In the genomic region with DNA sequence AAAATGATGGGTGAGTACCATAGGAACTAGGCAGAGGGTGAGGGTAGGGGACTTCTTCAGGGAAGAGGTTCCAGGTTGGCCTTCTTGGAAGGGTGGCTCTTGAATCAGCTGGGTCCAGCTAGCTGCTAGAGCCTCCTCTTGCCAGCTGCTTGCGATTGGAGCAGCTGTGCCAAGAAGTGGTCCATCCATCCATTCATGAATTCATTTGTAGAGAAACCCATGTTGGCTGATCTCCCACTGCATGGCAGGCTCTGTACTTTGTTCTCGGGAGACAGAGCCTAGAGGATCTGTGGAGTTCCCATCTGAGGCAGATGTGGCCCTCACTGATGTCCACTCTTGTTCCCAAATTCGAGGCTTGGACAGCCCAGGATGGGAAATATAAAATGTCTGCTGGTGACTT, we compare ENCODE assay signal across 23 mouse cellular contexts.
DNase-seq lines count a peak whose midpoint lies in the region; TF ChIP-seq lines count a peak whose summit lies in the region.
"Had no signal": no experiment of that assay in that cellular context is flagged by ENCODE, and none has a peak within 500 bp of the region (broad histone marks: within the 10 kb centered on the region; RNA-seq: fewer than 3 reads in every experiment).

No protein-coding gene starts in this region.

- H3K36me3 ChIP-seq in kidney, adult 2 months (ENCODE audit: control insufficient read depth, insufficient read depth, low read length), result no peaks in the 10 kb centered on the region
- H3K36me3 ChIP-seq: embryonic facial prominence, embryonic 12.5 days; embryonic facial prominence, embryonic 15.5 days; forebrain, embryonic 15.5 days; heart, embryonic 10.5 days; heart, embryonic 13.5 days; hindbrain, embryonic 15.5 days; intestine, embryonic 15.5 days had no signal

- TF ChIP-seq CTCF in kidney, adult 2 months (conservative IDR thresholded peaks at IDR 0.05; ENCODE audit: insufficient read depth, insufficient read length, low read depth, low read length), result no peak

- WGBS in kidney, adult 2 months, result 77% methylated on average over 3 of the region's 3 CpGs

- no peaks in the 10 kb centered on the region for H3K27me3 ChIP-seq in kidney, adult 2 months (replicated peaks; ENCODE audit: control insufficient read depth, insufficient read depth, low read length)
- H3K27me3 ChIP-seq: embryonic facial prominence, embryonic 12.5 days; forebrain, embryonic 15.5 days; hindbrain, embryonic 15.5 days; intestine, embryonic 15.5 days had no signal

- H3K27ac ChIP-seq in kidney, adult 2 months (ENCODE audit: insufficient read depth, low read depth, low read length), result no peak overlapping the region
- H3K27ac ChIP-seq: embryonic facial prominence, embryonic 12.5 days; embryonic facial prominence, embryonic 15.5 days; heart, adult 2 months; heart, embryonic 10.5 days; heart, embryonic 13.5 days; hindbrain, embryonic 15.5 days; intestine, embryonic 15.5 days had no signal

- TF ChIP-seq POLR2A in kidney, adult 2 months (IDR thresholded peaks at IDR 0.05; ENCODE audit: low read depth, low read length), result no peak

- peaks cover 3% of the 10 kb centered on the region; the same call in 1 of the 2 replicates for H3K4me1 ChIP-seq in kidney, adult 2 months (ENCODE audit: control insufficient read depth, insufficient read depth, low read length)

- peak; percentile 66 to 77 for DNase-seq in cerebellum, postnatal 10 days
- DNase-seq in cerebellum, adult 9-10 months, result no peak
- DNase-seq in kidney, adult 2 months, result peak; percentile 13
- DNase-seq in kidney, postnatal 10 days, result no peak
- peak; percentile 54 to 68 for DNase-seq in right cerebral cortex, postnatal 10 days (ENCODE audit: low spot score in 2 of 2)
- no peak for DNase-seq in right cerebral cortex, postnatal 25 days
- DNase-seq: adrenal gland, adult 8-10 months; adrenal gland, postnatal 25 days; cerebellum, adult 11 months; cerebellum, adult 2 months; cerebellum, postnatal 25 days; gastrocnemius, postnatal 10 days; gastrocnemius, postnatal 36 days; heart, adult 2 months; heart, postnatal 14 days; heart, postnatal 4 days had no signal

- H3K4me3 ChIP-seq in kidney, adult 2 months (ENCODE audit: insufficient read depth, low read depth, low read length), result no peak overlapping the region
- H3K4me3 ChIP-seq: embryonic facial prominence, embryonic 12.5 days; embryonic facial prominence, embryonic 15.5 days; forebrain, embryonic 15.5 days; heart, adult 2 months; heart, embryonic 10.5 days; heart, embryonic 13.5 days; hindbrain, embryonic 15.5 days; intestine, embryonic 15.5 days had no signal

Comparison
In these comparisons a context has a peak if more than half of its experiments do, and no peak if none do; other contexts are left out.
1. DNase-seq: peak in cerebellum, postnatal 10 days (2 of 2), kidney, adult 2 months (single experiment) and right cerebral cortex, postnatal 10 days (2 of 2); none in cerebellum, adult 9-10 months (single experiment), kidney, postnatal 10 days (single experiment) and right cerebral cortex, postnatal 25 days (single experiment).